Mouse (Mus musculus): ENCODE results near the gene Hoxd12. TPM values are rescaled to one million over a fixed set of nuclear protein-coding genes. Genes with fewer than 3 reads are reported as not detected.

The Hoxd12 gene
- total and polyA plus RNA-seq, 3 experiments = not detected

- Histone ChIP-seq H3K4me1 (ENCODE audit: insufficient read depth, low read depth, low read length) (0 out of 2 replicates have a peak, but pooled peaks cover 2% of the 10 kb centered on the region), H3K27me3 (ENCODE audit: insufficient read depth, low read length) (peaks cover 44% of the 10 kb centered on the region), H3K9me3 (replicated peaks) (no peaks in the 10 kb centered on the region), H3K4me3 (ENCODE audit: low read depth, low read length) (no peak overlapping the region), H3K36me3 (replicated peaks) (peaks cover 2% of the 10 kb centered on the region)
- no peak for TF ChIP-seq TAL1 (conservative IDR thresholded peaks at IDR 0.05; ENCODE audit: low read depth, low read length)
- TF ChIP-seq CTCF (IDR thresholded peaks at IDR 0.05; ENCODE audit: low read depth, low read length) = no peak
- TF ChIP-seq POLR2AphosphoS5 (IDR thresholded peaks at IDR 0.05; ENCODE audit: insufficient replicate concordance, low read depth, low read length) = no peak
- no peak for TF ChIP-seq GATA2 (IDR thresholded peaks at IDR 0.05; ENCODE audit: borderline replicate concordance, low read depth, low read length)
- no peak for TF ChIP-seq GATA1 (IDR thresholded peaks at IDR 0.05; ENCODE audit: borderline replicate concordance, low read length)
- DNase-seq (ENCODE audit: low spot score) (no peak), ATAC-seq (ENCODE audit: extremely low read depth, insufficient number of reproducible peaks, low FRiP score, poor library complexity, severe bottlenecking) (no peak)
Measured at GRCm38 (mm10) chr2:74725171-74725570, 50.4 kb downstream of the Hoxd12 start.

GRCm38 (mm10) chr2:74726551-74726950 is 51.7 kb downstream of the Hoxd12 start, which contains the start of gene Gm28230:
Gene Gm28230, plus strand, starts transcription at chr2:74726728.
- ATAC-seq (ENCODE audit: extremely low read depth, insufficient number of reproducible peaks, low FRiP score, poor library complexity, severe bottlenecking) (no peak), DNase-seq (ENCODE audit: low spot score) (no peak)
- Histone ChIP-seq H3K36me3 (replicated peaks) (peaks cover 2% of the 10 kb centered on the region), H3K27me3 (ENCODE audit: insufficient read depth, low read length) (peaks cover 43% of the 10 kb centered on the region), H3K4me3 (ENCODE audit: low read depth, low read length) (no peak within 1 kb of the TSS), H3K4me1 (ENCODE audit: insufficient read depth, low read depth, low read length) (no peaks in the 10 kb centered on the region), H3K9me3 (replicated peaks) (no peaks in the 10 kb centered on the region)
- no peak for TF ChIP-seq GATA2 (IDR thresholded peaks at IDR 0.05; ENCODE audit: borderline replicate concordance, low read depth, low read length)
- no peak for TF ChIP-seq POLR2AphosphoS5 (IDR thresholded peaks at IDR 0.05; ENCODE audit: insufficient replicate concordance, low read depth, low read length)
- TF ChIP-seq CTCF (IDR thresholded peaks at IDR 0.05; ENCODE audit: low read depth, low read length) = no peak
- no peak for TF ChIP-seq GATA1 (IDR thresholded peaks at IDR 0.05; ENCODE audit: borderline replicate concordance, low read length)
- no peak for TF ChIP-seq TAL1 (conservative IDR thresholded peaks at IDR 0.05; ENCODE audit: low read depth, low read length)

- no peaks in the 10 kb centered on the region for H3K9me3 ChIP-seq (replicated peaks)
- no peak for DNase-seq (ENCODE audit: low spot score)
- H3K4me3 ChIP-seq (ENCODE audit: low read depth, low read length) = no peak overlapping the region
- H3K36me3 ChIP-seq (replicated peaks) = peaks cover 2% of the 10 kb centered on the region
- ATAC-seq (ENCODE audit: extremely low read depth, insufficient number of reproducible peaks, low FRiP score, poor library complexity, severe bottlenecking) = no peak
- TF ChIP-seq POLR2AphosphoS5 (IDR thresholded peaks at IDR 0.05; ENCODE audit: insufficient replicate concordance, low read depth, low read length) (no peak), GATA1 (IDR thresholded peaks at IDR 0.05; ENCODE audit: borderline replicate concordance, low read length) (no peak), GATA2 (IDR thresholded peaks at IDR 0.05; ENCODE audit: borderline replicate concordance, low read depth, low read length) (no peak), TAL1 (conservative IDR thresholded peaks at IDR 0.05; ENCODE audit: low read depth, low read length) (no peak), CTCF (IDR thresholded peaks at IDR 0.05; ENCODE audit: low read depth, low read length) (no peak)
- H3K27me3 ChIP-seq (ENCODE audit: insufficient read depth, low read length) = peaks cover 48% of the 10 kb centered on the region
- no peaks in the 10 kb centered on the region for H3K4me1 ChIP-seq (ENCODE audit: insufficient read depth, low read depth, low read length)
Measured at GRCm38 (mm10) chr2:74726973-74727639, 52.3 kb downstream of the Hoxd12 start.

Other genes with a start within 250 kb of the Hoxd12 start
- gene Lnpk, start 95.6 kb upstream of the Hoxd12 start, total RNA-seq (2014; fragmentation: Nextera tagmentation) = 49.3 and 96.8 TPM in 2 replicates
- gene Lnpk, start 95.6 kb upstream of the Hoxd12 start, total RNA-seq (2017) = 44.5 and 49.1 TPM in 2 replicates
- gene Lnpk, start 95.6 kb upstream of the Hoxd12 start, polyA plus RNA-seq (2012) = 8.5 and 15.2 TPM in 2 replicates
- gene Evx2, start 15.5 kb upstream of the Hoxd12 start, total RNA-seq (2014; fragmentation: Nextera tagmentation) = not detected in 2 replicates
- 0.05 TPM in 1 of 2 replicates, not detected in the other for gene Evx2, start 15.5 kb upstream of the Hoxd12 start, total RNA-seq (2017)
- gene Evx2, start 15.5 kb upstream of the Hoxd12 start, polyA plus RNA-seq (2012) = not detected in 2 replicates
- gene Hoxd13, start 6.7 kb upstream of the Hoxd12 start, total RNA-seq (2014; fragmentation: Nextera tagmentation) = not detected in 2 replicates
- 0.05 and 0.17 TPM in 2 replicates for gene Hoxd13, start 6.7 kb upstream of the Hoxd12 start, total RNA-seq (2017)
- gene Hoxd13, start 6.7 kb upstream of the Hoxd12 start, polyA plus RNA-seq (2012) = not detected in 2 replicates
- not detected in 2 replicates for gene Hoxd11, start 4.5 kb downstream of the Hoxd12 start, total RNA-seq (2014; fragmentation: Nextera tagmentation)
- 0.05 and 0.06 TPM in 2 replicates for gene Hoxd11, start 4.5 kb downstream of the Hoxd12 start, total RNA-seq (2017)
- not detected in 2 replicates for gene Hoxd11, start 4.5 kb downstream of the Hoxd12 start, polyA plus RNA-seq (2012)
- gene Hoxd10, start 16.9 kb downstream of the Hoxd12 start, total RNA-seq (2014; fragmentation: Nextera tagmentation) = not detected in 2 replicates
- 0.12 and 0.22 TPM in 2 replicates for gene Hoxd10, start 16.9 kb downstream of the Hoxd12 start, total RNA-seq (2017)
- not detected in 2 replicates for gene Hoxd10, start 16.9 kb downstream of the Hoxd12 start, polyA plus RNA-seq (2012)
- not detected in 2 replicates for gene Hoxd9, start 22.7 kb downstream of the Hoxd12 start, total RNA-seq (2014; fragmentation: Nextera tagmentation)
- not detected in 2 replicates for gene Hoxd9, start 22.7 kb downstream of the Hoxd12 start, total RNA-seq (2017)
- gene Hoxd9, start 22.7 kb downstream of the Hoxd12 start, polyA plus RNA-seq (2012) = not detected in 2 replicates
- gene Hoxd8, start 29.6 kb downstream of the Hoxd12 start, total RNA-seq (2014; fragmentation: Nextera tagmentation) = not detected in 2 replicates
- gene Hoxd8, start 29.6 kb downstream of the Hoxd12 start, total RNA-seq (2017) = not detected in 2 replicates
- not detected in 2 replicates for gene Hoxd8, start 29.6 kb downstream of the Hoxd12 start, polyA plus RNA-seq (2012)
- 0.29 and 0.75 TPM in 2 replicates for gene Hoxd3, start 36.9 kb downstream of the Hoxd12 start, total RNA-seq (2014; fragmentation: Nextera tagmentation)
- gene Hoxd3, start 36.9 kb downstream of the Hoxd12 start, total RNA-seq (2017) = 0.22 TPM in 1 of 2 replicates, not detected in the other
- 0.17 TPM in 1 of 2 replicates, not detected in the other for gene Hoxd3, start 36.9 kb downstream of the Hoxd12 start, polyA plus RNA-seq (2012)
- 4.7 and 8.7 TPM in 2 replicates for gene Hoxd4, start 36.9 kb downstream of the Hoxd12 start, total RNA-seq (2014; fragmentation: Nextera tagmentation)
- 2.6 and 4.4 TPM in 2 replicates for gene Hoxd4, start 36.9 kb downstream of the Hoxd12 start, total RNA-seq (2017)
- 10.8 and 14.3 TPM in 2 replicates for gene Hoxd4, start 36.9 kb downstream of the Hoxd12 start, polyA plus RNA-seq (2012)
- 1.2 TPM in 1 of 2 replicates, not detected in the other for gene Gm28230, start 51.7 kb downstream of the Hoxd12 start, total RNA-seq (2014; fragmentation: Nextera tagmentation)
- 0.23 and 0.33 TPM in 2 replicates for gene Gm28230, start 51.7 kb downstream of the Hoxd12 start, total RNA-seq (2017)
- 0.52 and 0.55 TPM in 2 replicates for gene Gm28230, start 51.7 kb downstream of the Hoxd12 start, polyA plus RNA-seq (2012)
- gene Hoxd1, start 88.0 kb downstream of the Hoxd12 start, total RNA-seq (2014; fragmentation: Nextera tagmentation) = not detected in 2 replicates
- gene Hoxd1, start 88.0 kb downstream of the Hoxd12 start, total RNA-seq (2017) = 0.05 and 0.06 TPM in 2 replicates
- gene Hoxd1, start 88.0 kb downstream of the Hoxd12 start, polyA plus RNA-seq (2012) = not detected in 2 replicates
- 96.4 and 101 TPM in 2 replicates for gene Mtx2, start 150.8 kb downstream of the Hoxd12 start, total RNA-seq (2014; fragmentation: Nextera tagmentation)
- gene Mtx2, start 150.8 kb downstream of the Hoxd12 start, total RNA-seq (2017) = 93.3 and 129 TPM in 2 replicates
- 69.9 and 95.4 TPM in 2 replicates for gene Mtx2, start 150.8 kb downstream of the Hoxd12 start, polyA plus RNA-seq (2012)